Mouse (Mus musculus) C2C12 (cell line): ENCODE measurements around the gene Prkg1.

Experiments
- CTCF ChIP-seq: IDR thresholded peaks from one replicate; pipeline ENCODE4 v1.5.1; 2011; ENCODE audit not compliant: control insufficient read depth, insufficient read depth, insufficient read length
- USF1 ChIP-seq: IDR thresholded peaks from one replicate; pipeline ENCODE4 v1.6.1; 2011; ENCODE audit warnings: low read depth, mild to moderate bottlenecking, control low read depth, moderate library complexity

DNA sequence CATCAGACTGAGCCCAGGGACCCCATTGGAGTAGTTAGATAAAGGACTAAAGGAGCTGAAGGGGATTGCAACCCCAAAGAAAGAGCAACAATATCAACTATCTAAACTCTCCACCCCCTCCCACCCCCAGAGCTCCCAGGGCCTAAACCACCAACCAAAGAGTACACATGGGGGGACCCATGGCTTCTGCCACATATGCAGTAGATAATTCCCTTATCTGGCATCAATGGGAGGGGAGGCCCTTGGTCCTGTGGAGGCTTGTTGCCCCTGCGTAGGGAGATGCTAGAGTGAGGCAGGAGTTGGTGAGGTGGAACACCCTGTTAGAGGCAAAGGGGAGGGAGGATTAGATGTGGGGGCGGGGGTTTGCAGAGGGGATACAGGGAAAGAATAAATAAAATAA, 826.8 kb downstream of the Prkg1 start:
- TF ChIP-seq CTCF (no peak), USF1 (no peak)
